Mouse (Mus musculus) testis, adult 10 weeks (tissue): Measurements from ENCODE around the gene Zfp704. TPM values are rescaled to one million over a fixed set of nuclear protein-coding genes. Genes with fewer than 3 reads are reported as not detected.

Experiments used
- polyA plus RNA-seq: library from polyadenylated mRNA; stranded (reverse); fragments of 350-450 nt; fragmentation: Illumina TruSeq; extraction: RNeasy Lipid Tissue Mini Kit (QIAGEN cat#74804); gene quantifications from one replicate; pipeline ENCODE4 v1.2.3, GENCODE M21; 2014; ENCODE audit warnings: low read depth, low replicate concordance

Zfp704 gene
- 4.8 TPM for polyA plus RNA-seq

DNA sequence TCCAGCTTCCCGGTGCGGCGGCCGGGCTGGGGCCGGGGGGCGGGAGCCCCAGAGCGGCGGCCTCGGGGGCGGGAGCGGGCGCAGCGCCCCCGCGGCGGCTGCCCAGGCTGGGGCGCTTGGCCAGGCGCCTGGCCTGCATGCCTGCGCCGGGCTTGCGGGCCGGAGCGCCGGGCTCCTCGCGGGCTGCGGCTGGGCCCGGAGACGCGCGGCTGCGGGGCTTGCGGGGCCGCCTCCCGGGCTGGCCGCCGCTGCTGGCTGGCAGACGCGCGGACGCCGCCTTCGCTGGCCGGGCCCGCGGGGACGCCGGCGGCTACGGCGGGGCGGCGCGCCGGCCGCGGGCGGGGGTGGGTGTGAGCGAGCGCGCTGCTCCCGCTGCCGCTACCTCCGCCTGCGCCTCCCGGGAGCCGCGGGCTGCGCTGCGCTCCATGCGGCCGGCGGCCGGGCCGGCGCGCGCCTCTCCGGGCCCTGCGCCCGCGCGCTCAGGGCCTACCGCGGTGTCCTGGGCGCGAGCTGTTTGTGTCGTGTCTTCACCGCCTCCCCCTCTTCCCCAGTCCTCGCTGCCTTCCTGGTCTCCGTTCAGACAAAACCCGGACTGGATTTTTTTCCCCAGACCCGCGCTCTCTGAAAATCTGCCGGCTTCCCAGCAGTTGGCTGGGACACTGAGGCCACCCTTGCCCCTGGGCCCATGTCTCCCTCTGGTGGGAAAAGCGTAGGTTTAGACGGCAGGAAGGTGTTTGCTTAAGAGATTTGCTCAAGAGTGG lies at the start of gene Zfp704:
Gene Zfp704 (minus strand): TSS at position 505 of the 761 bp plus-strand sequence.

